Mouse (Mus musculus): ENCODE measurements around the gene Spef1.

- TF ChIP-seq CTCF (IDR thresholded peaks at IDR 0.05; ENCODE audit: control insufficient read depth, insufficient read depth, insufficient replicate concordance, low read depth, low read length) (no peak), POLR2A (IDR thresholded peaks at IDR 0.05; ENCODE audit: control insufficient read depth, low read depth, low read length) (no peak)
These were observed 16.1 kb downstream of the Spef1 start for GRCm38 (mm10) chr2:131170936-131171335.

Data from testis, adult 2 months (tissue).